ENCODE assay signal across 24 mouse cellular contexts in the genomic region with DNA sequence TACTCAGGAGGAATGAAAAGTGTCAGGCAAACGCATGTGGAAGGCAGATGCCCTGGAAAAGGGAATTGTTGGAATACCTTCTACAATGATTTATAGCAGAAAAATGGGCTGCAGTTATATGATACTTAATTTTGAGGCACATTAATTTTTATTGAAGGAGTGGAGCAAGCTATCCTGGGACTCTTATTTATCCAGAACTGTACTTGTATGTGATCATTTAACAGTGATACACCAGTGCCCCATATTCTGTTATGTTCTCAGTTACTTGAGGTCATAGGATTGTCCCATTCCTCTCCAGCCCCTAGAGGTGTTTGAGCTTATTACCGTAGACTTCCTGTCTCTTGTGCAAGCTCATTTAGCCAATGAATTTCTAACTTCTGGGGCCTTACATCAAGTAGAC.
DNase-seq lines count a peak whose midpoint lies in the region; ATAC-seq lines count a peak whose summit lies in the region.
"Had no signal": no experiment of that assay in that cellular context is flagged by ENCODE, and none has a peak within 500 bp of the region (broad histone marks: within the 10 kb centered on the region; RNA-seq: fewer than 3 reads in every experiment).

No protein-coding gene starts in this region.

- peak; percentile 59 for ATAC-seq in kidney, embryonic 14.5 days (ENCODE audit: low FRiP score, low TSS enrichment)
- ATAC-seq in midbrain, embryonic 11.5 days (ENCODE audit: low FRiP score): no peak
- no peak for ATAC-seq in neural tube, embryonic 15.5 days (ENCODE audit: low FRiP score)
- ATAC-seq: activated CD4-positive, CD25-positive, alpha-beta regulatory T cell, adult 4 months; CD4-positive, CD25-positive, alpha-beta regulatory T cell, adult 4 months; forebrain, embryonic 13.5 days; forebrain, embryonic 16.5 days had no signal

- no peak overlapping the region for H3K9ac ChIP-seq in kidney, embryonic 14.5 days (ENCODE audit: low read depth, low read length)
- H3K9ac ChIP-seq in midbrain, embryonic 11.5 days (ENCODE audit: low read length): no peak overlapping the region
- H3K9ac ChIP-seq in neural tube, embryonic 15.5 days (replicated peaks): no peak overlapping the region
- H3K9ac ChIP-seq: forebrain, embryonic 13.5 days; heart, embryonic 13.5 days; hindbrain, embryonic 15.5 days had no signal

- no peak for DNase-seq in kidney, adult 8-10 months
- DNase-seq in midbrain, embryonic 11.5 days (ENCODE audit: low spot score, missing footprints): peak; percentile 41
- no peak for DNase-seq in midbrain, embryonic 10.5 days (ENCODE audit: low spot score)
- no peak for DNase-seq in urinary bladder, postnatal 10 days (ENCODE audit: low spot score)
- DNase-seq: adrenal gland, postnatal 10 days; adrenal gland, postnatal 36 days; cerebellum, adult 18-20 months; cerebellum, adult 9-10 months; cerebellum, postnatal 14 days; gastrocnemius, postnatal 10 days; gastrocnemius, postnatal 36 days; heart, adult 2 months; heart, postnatal 14 days; heart, postnatal 4 days had no signal

- WGBS in kidney, embryonic 14.5 days: 39% methylated on average over 2 of the region's 2 CpGs
- 94% methylated on average over 2 of the region's 2 CpGs for WGBS in midbrain, embryonic 11.5 days
- 98% methylated on average over 2 of the region's 2 CpGs for WGBS in midbrain, embryonic 10.5 days
- 37% methylated on average over 2 of the region's 2 CpGs for WGBS in neural tube, embryonic 15.5 days

- H3K27me3 ChIP-seq in kidney, embryonic 14.5 days (ENCODE audit: control insufficient read depth, insufficient read depth, low read length): no peaks in the 10 kb centered on the region
- H3K27me3 ChIP-seq in midbrain, embryonic 11.5 days (ENCODE audit: control insufficient read depth, insufficient read depth, low read length): no peaks in the 10 kb centered on the region
- no peaks in the 10 kb centered on the region for H3K27me3 ChIP-seq in midbrain, embryonic 10.5 days (ENCODE audit: low read depth, poor library complexity, severe bottlenecking)
- no peaks in the 10 kb centered on the region for H3K27me3 ChIP-seq in neural tube, embryonic 15.5 days (replicated peaks)
- H3K27me3 ChIP-seq: forebrain, embryonic 13.5 days; heart, embryonic 13.5 days; hindbrain, embryonic 15.5 days had no signal

- no peak overlapping the region for H3K4me2 ChIP-seq in kidney, embryonic 14.5 days (replicated peaks; ENCODE audit: low read depth, low read length)
- no peak overlapping the region for H3K4me2 ChIP-seq in midbrain, embryonic 11.5 days
- no peak overlapping the region for H3K4me2 ChIP-seq in neural tube, embryonic 15.5 days
- H3K4me2 ChIP-seq: forebrain, embryonic 13.5 days; heart, embryonic 13.5 days; hindbrain, embryonic 15.5 days had no signal

- H3K27ac ChIP-seq in kidney, embryonic 14.5 days (ENCODE audit: low read depth, low read length): no peak overlapping the region
- no peak overlapping the region for H3K27ac ChIP-seq in midbrain, embryonic 11.5 days (ENCODE audit: low read depth, low read length)
- no peak overlapping the region for H3K27ac ChIP-seq in midbrain, embryonic 10.5 days (replicated peaks)
- H3K27ac ChIP-seq in neural tube, embryonic 15.5 days (replicated peaks): 0 out of 2 replicates have a peak overlapping the region, but pooled peaks have one; percentile 11
- H3K27ac ChIP-seq: forebrain, embryonic 10.5 days; heart, adult 2 months; heart, embryonic 10.5 days; heart, embryonic 13.5 days; hindbrain, embryonic 15.5 days had no signal

- no peak overlapping the region for H3K4me3 ChIP-seq in kidney, embryonic 14.5 days (ENCODE audit: low read length)
- no peak overlapping the region for H3K4me3 ChIP-seq in midbrain, embryonic 11.5 days (ENCODE audit: low read depth, low read length)
- H3K4me3 ChIP-seq in midbrain, embryonic 10.5 days: no peak overlapping the region
- no peak overlapping the region for H3K4me3 ChIP-seq in neural tube, embryonic 15.5 days (replicated peaks)
- H3K4me3 ChIP-seq: forebrain, embryonic 10.5 days; forebrain, embryonic 13.5 days; heart, adult 2 months; heart, embryonic 10.5 days; heart, embryonic 13.5 days; hindbrain, embryonic 15.5 days had no signal

- H3K4me1 ChIP-seq in kidney, embryonic 14.5 days (ENCODE audit: control insufficient read depth, insufficient read depth, low read length): peaks cover 5% of the 10 kb centered on the region
- H3K4me1 ChIP-seq in midbrain, embryonic 11.5 days (ENCODE audit: control insufficient read depth, insufficient read depth, low read length): peaks cover 2% of the 10 kb centered on the region; the same call in 1 of the 2 replicates
- peaks cover 12% of the 10 kb centered on the region for H3K4me1 ChIP-seq in midbrain, embryonic 10.5 days
- H3K4me1 ChIP-seq in neural tube, embryonic 15.5 days: peaks cover 27% of the 10 kb centered on the region; the same call in 1 of the 2 replicates

- no peaks in the 10 kb centered on the region for H3K36me3 ChIP-seq in kidney, embryonic 14.5 days (ENCODE audit: control insufficient read depth, insufficient read depth, low read length)
- H3K36me3 ChIP-seq in midbrain, embryonic 11.5 days (ENCODE audit: control insufficient read depth, insufficient read depth, low read length): no peaks in the 10 kb centered on the region
- no peaks in the 10 kb centered on the region for H3K36me3 ChIP-seq in midbrain, embryonic 10.5 days
- no peaks in the 10 kb centered on the region for H3K36me3 ChIP-seq in neural tube, embryonic 15.5 days
- H3K36me3 ChIP-seq: hindbrain, embryonic 15.5 days had no signal

- H3K9me3 ChIP-seq in kidney, embryonic 14.5 days (ENCODE audit: control insufficient read depth, low read length): no peaks in the 10 kb centered on the region
- H3K9me3 ChIP-seq in midbrain, embryonic 11.5 days (ENCODE audit: control insufficient read depth, low read length): no peaks in the 10 kb centered on the region
- no peaks in the 10 kb centered on the region for H3K9me3 ChIP-seq in midbrain, embryonic 10.5 days (replicated peaks)
- H3K9me3 ChIP-seq in neural tube, embryonic 15.5 days (replicated peaks): no peaks in the 10 kb centered on the region
- H3K9me3 ChIP-seq: forebrain, embryonic 10.5 days; forebrain, embryonic 13.5 days; heart, embryonic 10.5 days; heart, embryonic 13.5 days; hindbrain, embryonic 15.5 days had no signal
